Mouse (Mus musculus): ENCODE results near the gene Tpi1. TPM values are rescaled to one million over a fixed set of nuclear protein-coding genes. Genes with fewer than 3 reads are reported as not detected.

The Tpi1 gene
- polyA plus RNA-seq, 1 experiment from 2014 or later: 343 TPM

DNA sequence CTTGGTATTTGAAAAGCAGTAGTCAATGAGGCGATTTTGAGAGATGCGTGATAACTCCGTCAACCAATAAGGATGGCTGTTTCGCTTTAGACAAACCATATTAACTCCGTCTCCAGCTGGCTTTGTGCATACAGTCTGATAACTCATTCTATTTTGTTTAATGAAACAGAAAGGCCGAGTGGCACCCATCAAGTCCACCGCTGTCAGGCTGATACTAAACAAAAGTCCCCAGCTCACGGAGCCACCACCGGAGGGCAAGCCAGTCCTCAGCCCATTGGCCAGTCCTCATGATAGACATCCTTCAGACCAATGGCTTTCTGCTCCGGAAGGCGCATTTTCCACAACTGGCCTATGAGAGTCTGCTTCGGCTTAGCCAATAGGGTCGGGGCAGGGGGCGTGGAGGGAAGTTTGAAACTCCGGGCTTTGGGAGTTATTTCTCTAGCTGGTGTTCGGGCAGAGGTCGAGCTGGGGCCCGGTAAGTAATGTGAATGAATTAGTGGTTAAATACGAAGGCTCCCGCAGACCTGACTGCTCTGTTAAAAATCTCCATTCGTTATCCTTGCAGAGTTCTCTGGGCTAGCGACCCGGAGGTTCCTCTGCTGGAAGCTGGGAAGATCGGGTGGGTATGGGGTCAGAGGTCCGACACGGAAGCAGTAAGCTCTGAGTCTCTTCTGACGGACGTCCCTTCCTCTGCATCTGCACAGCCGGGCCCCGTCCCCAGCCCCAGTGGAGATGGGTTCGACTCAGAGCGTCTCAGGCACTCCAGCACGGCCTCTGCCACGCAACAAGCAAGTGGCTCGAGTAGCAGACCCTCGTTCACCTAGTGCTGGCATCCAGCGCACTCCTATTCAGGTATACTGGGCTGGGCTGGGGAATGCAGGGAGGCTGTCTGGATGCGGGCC, 16.0 kb upstream of the Tpi1 start:
- Histone ChIP-seq H3K9ac (replicated peaks) (peak overlapping the region; percentile 69), H3K9me3 (no peaks in the 10 kb centered on the region), H3K4me2 (replicated peaks) (peak overlapping the region; percentile 89), H3K4me1 (replicated peaks) (peaks cover 35% of the 10 kb centered on the region), H3K27ac (peak overlapping the region; percentile 92), H3K36me3 (peaks cover 32% of the 10 kb centered on the region), H3K4me3 (replicated peaks) (peak overlapping the region; percentile 51), H3K27me3 (no peaks in the 10 kb centered on the region)
- ATAC-seq: peak; percentile 84
- WGBS: under 1% methylated on average over 38 of the region's 38 CpGs

DNA sequence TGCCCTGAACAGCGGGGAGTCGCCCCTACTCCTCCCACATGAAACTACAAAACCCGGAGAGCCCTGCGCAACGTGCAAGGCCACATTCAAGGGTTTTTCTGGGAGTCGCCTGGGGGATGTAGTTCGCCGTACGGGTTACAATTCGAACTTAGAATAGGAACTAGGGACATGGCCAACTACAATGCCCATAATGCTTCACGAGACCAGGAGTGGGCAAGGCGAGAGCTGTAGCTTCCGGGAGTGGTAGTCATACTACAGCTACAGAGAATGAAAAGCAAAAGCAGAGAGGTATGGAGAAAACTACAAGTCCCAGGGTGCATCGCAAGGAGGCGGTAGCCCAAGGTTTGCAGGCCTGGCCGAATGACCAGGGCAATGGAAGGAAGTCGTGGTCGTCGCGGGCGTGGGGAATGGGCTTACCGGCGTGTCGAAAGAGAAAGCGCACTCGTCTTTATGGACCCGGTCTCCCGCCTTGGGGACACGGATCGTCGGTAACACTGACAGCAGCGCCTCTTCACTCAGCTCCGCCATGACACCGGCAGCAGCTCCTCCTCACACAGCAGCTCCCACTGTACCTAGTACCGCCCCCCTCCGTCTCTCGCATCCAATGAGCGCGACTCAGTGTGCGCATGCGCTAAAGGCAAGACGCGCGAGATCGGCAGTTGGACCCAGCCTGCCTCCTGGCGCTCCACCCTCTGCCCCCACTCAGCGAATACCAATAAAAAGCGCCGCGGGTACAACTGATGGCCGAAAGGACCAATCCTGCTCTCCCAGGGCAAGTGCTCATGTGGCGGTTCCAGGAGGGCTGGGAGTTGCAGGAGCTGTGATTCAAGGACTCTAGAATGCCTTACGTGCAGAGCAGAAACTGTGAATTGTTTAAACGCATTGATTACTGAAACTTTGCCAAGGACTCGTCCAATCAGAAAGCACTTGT, 15.0 kb upstream of the Tpi1 start, which contains the start of the genes Usp5 and Cdca3:
Usp5 (minus strand) TSS at position 617 of the 931 bp plus-strand sequence.
Cdca3 (plus strand) TSS at position 680 of the 931 bp plus-strand sequence.
- Histone ChIP-seq H3K36me3 (peaks cover 37% of the 10 kb centered on the region), H3K4me3 (replicated peaks) (peak within 1 kb of the TSS; percentile 51), H3K4me2 (replicated peaks) (peak within 1 kb of the TSS; percentile 89), H3K27ac (peak within 1 kb of the TSS; percentile 92), H3K9ac (replicated peaks) (peak within 1 kb of the TSS; percentile 72), H3K4me1 (replicated peaks) (peaks cover 35% of the 10 kb centered on the region), H3K27me3 (no peaks in the 10 kb centered on the region), H3K9me3 (no peaks in the 10 kb centered on the region)
- peak; percentile 97 for ATAC-seq
- under 1% methylated on average over 55 of the region's 55 CpGs for WGBS

DNA sequence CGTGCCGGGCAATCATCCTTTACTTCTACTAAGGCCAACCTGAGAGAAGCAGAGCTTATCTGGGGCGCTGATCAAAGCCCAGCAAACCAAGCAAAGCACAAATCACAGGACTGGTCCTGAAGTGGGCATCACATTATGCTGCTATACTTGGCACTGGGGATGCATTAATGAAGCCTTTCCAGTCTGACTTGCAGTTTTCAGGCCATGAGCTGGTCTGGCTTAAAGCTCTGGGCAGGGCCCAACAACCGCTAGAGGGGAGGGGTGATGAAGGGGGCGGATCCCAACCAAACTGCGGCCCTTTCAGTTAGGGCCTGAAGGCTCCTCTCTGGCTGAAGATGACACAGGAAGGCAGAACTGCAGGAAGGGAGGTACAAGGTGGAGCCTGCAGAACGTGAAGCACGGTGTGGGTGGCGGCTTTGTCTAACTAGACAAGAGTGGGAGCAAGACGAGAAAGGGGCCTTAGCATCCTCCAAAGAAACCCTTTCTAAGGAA, 14.1 kb upstream of the Tpi1 start:
- Histone ChIP-seq H3K4me1 (replicated peaks) (peaks cover 32% of the 10 kb centered on the region), H3K9ac (replicated peaks) (peak overlapping the region; percentile 72), H3K9me3 (no peaks in the 10 kb centered on the region), H3K27me3 (no peaks in the 10 kb centered on the region), H3K27ac (peak overlapping the region; percentile 68), H3K4me2 (replicated peaks) (peak overlapping the region; percentile 89), H3K36me3 (peaks cover 45% of the 10 kb centered on the region), H3K4me3 (replicated peaks) (peak overlapping the region; percentile 51)
- 22% methylated on average over 10 of the region's 10 CpGs for WGBS
- ATAC-seq: no peak

DNA sequence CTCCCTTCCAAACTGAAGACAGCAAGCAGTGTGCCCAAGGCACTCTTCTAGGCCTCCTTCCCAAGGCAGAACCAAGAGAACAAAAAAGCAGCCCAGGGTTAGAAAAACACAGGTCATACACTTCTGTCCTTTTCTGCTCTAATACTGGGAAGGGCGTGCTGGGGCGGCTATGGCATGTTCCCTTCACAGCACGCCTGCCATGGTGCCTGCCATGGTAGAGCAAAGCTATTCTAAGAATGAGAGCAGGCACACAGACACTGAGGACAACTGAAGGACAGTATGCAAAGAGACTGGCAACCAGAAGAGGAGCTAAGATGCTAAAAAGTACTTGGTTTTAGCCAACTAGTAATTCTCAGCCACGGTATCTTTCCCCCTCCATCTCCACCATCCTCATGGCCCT, 8.0 kb upstream of the Tpi1 start:
- H3K27me3 ChIP-seq: no peaks in the 10 kb centered on the region
- no peak overlapping the region for H3K27ac ChIP-seq
- H3K4me2 ChIP-seq (replicated peaks): no peak overlapping the region
- H3K9me3 ChIP-seq: no peaks in the 10 kb centered on the region
- no peaks in the 10 kb centered on the region for H3K4me1 ChIP-seq (replicated peaks)
- WGBS: 96% methylated on average over 4 of the region's 4 CpGs
- H3K4me3 ChIP-seq (replicated peaks): no peak overlapping the region
- H3K36me3 ChIP-seq: peaks cover 99% of the 10 kb centered on the region
- ATAC-seq: no peak
- H3K9ac ChIP-seq (replicated peaks): no peak overlapping the region

DNA sequence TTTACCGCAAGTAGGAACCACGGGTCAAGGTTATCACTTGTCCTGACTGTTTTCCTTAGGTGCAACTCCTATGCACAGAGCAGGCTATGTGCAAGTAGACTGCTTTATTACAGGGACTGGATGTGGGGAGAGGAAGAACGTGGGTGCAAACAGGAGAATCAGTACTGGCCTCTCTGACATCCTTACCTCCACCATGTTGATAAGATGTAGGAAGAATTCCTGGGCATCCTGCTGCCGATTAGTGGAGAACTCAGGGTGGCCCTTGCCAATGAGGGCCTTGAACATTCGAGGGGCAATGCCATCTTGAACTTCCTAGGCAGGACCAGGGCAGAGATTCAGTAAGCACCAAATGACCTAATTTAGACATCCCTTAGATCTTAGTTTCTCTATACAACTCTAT, 6.8 kb upstream of the Tpi1 start:
- Histone ChIP-seq H3K4me1 (replicated peaks) (no peaks in the 10 kb centered on the region), H3K27ac (no peak overlapping the region), H3K4me2 (replicated peaks) (no peak overlapping the region), H3K27me3 (no peaks in the 10 kb centered on the region), H3K4me3 (replicated peaks) (no peak overlapping the region), H3K9me3 (no peaks in the 10 kb centered on the region), H3K36me3 (peaks cover 100% of the 10 kb centered on the region), H3K9ac (replicated peaks) (no peak overlapping the region)
- 93% methylated on average over 5 of the region's 5 CpGs for WGBS
- ATAC-seq: no peak

DNA sequence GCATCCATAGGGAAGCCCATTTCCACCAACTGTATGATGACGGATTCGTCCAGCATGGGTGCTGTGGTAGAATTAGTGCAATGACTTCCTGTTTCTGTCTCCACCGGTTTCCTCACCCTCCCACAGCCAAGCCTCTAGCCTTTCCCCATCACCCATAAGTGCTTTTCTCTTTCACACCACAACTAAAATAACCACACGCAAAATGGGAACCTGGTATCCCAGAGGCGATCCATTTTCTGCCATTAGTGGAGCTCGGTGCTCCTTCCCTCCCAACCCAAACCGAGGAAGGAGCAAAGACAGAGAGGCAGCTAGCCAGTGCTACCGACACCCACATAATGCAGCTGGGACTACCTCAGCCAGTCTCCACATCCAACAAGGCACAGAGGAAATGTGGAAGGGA, 3.9 kb upstream of the Tpi1 start:
- WGBS: 92% methylated on average over 8 of the region's 8 CpGs

DNA sequence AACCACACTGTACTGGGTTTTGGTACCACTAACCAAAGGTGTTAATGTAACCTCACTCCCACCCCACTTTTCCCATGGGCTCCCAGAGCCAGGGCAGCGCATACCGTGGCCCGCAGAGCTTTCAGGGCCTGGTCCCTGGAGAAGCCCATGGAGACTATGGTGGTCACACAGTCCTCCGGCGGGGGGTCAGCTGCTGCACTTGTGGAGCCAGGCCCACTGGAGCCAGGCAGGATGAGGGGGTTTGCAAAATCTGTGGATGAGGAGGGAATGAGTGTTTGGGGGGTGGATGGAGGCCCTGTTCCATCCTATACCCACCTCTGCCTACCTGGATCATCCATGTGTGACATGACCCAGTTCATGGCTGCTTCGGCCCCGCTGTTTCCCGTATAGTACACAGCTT, 3.5 kb upstream of the Tpi1 start:
- peaks cover 23% of the 10 kb centered on the region for H3K4me1 ChIP-seq (replicated peaks)
- no peak for ATAC-seq
- WGBS: 96% methylated on average over 8 of the region's 8 CpGs
- H3K27me3 ChIP-seq: no peaks in the 10 kb centered on the region
- peaks cover 78% of the 10 kb centered on the region for H3K36me3 ChIP-seq
- no peaks in the 10 kb centered on the region for H3K9me3 ChIP-seq
- H3K9ac ChIP-seq (replicated peaks): no peak overlapping the region
- H3K27ac ChIP-seq: no peak overlapping the region
- no peak overlapping the region for H3K4me2 ChIP-seq (replicated peaks)
- no peak overlapping the region for H3K4me3 ChIP-seq (replicated peaks)

More for the DNA sequence above, 3.9 kb upstream of the Tpi1 start:
- H3K27me3 ChIP-seq: no peaks in the 10 kb centered on the region
- no peak overlapping the region for H3K27ac ChIP-seq
- H3K36me3 ChIP-seq: peaks cover 82% of the 10 kb centered on the region
- H3K9ac ChIP-seq (replicated peaks): no peak overlapping the region
- H3K4me3 ChIP-seq (replicated peaks): no peak overlapping the region
- H3K9me3 ChIP-seq: no peaks in the 10 kb centered on the region
- H3K4me1 ChIP-seq (replicated peaks): peaks cover 19% of the 10 kb centered on the region
- H3K4me2 ChIP-seq (replicated peaks): no peak overlapping the region
- no peak for ATAC-seq

DNA sequence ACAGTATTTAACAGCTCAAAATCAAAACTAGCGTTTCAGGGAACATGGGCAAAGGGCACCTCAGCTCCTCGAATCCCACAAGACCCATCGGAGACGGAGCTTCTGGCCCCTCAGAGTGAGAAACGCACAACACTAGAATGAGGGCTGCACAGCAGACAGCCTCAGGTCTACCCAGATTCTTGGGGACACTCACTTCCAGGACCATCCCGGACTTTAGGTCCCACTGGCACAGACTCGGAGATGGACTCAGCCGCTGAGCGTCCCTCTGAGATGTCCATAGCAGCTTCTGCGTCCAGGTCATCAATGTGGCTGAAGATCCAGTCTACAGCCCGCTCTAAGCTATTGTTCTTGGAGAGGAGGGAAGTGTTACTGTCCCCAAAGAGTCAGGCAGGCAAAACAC, 3.0 kb upstream of the Tpi1 start:
- H3K27ac ChIP-seq: no peak overlapping the region
- peaks cover 78% of the 10 kb centered on the region for H3K36me3 ChIP-seq
- no peak for ATAC-seq
- H3K27me3 ChIP-seq: no peaks in the 10 kb centered on the region
- H3K4me2 ChIP-seq (replicated peaks): no peak overlapping the region
- peaks cover 28% of the 10 kb centered on the region for H3K4me1 ChIP-seq (replicated peaks)
- no peaks in the 10 kb centered on the region for H3K9me3 ChIP-seq
- H3K4me3 ChIP-seq (replicated peaks): no peak overlapping the region
- H3K9ac ChIP-seq (replicated peaks): no peak overlapping the region
- WGBS: 96% methylated on average over 11 of the region's 11 CpGs

DNA sequence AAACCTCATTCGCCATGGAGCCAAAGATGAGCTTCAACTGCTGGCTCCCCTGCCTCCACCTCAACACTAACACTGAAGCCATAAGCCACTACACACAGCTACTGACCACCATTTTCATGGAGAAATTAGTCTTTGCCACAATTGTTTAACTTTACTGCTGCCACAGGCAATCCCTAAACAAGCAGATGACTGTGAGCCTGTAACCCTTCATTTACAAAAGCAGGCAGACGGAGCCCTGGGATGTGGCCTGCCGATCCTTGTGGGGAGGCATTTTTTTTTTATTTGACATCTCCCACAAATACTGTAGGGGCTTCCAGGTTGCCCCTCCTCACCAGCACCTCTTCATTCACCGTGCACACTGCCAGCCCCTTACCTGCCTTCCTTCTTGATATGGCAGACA, 2.5 kb upstream of the Tpi1 start:
- H3K9ac ChIP-seq (replicated peaks): no peak overlapping the region
- no peak overlapping the region for H3K27ac ChIP-seq
- H3K4me2 ChIP-seq (replicated peaks): no peak overlapping the region
- no peaks in the 10 kb centered on the region for H3K9me3 ChIP-seq
- 96% methylated on average over 4 of the region's 4 CpGs for WGBS
- peaks cover 32% of the 10 kb centered on the region for H3K4me1 ChIP-seq (replicated peaks)
- no peaks in the 10 kb centered on the region for H3K27me3 ChIP-seq
- no peak overlapping the region for H3K4me3 ChIP-seq (replicated peaks)
- no peak for ATAC-seq
- peaks cover 78% of the 10 kb centered on the region for H3K36me3 ChIP-seq

DNA sequence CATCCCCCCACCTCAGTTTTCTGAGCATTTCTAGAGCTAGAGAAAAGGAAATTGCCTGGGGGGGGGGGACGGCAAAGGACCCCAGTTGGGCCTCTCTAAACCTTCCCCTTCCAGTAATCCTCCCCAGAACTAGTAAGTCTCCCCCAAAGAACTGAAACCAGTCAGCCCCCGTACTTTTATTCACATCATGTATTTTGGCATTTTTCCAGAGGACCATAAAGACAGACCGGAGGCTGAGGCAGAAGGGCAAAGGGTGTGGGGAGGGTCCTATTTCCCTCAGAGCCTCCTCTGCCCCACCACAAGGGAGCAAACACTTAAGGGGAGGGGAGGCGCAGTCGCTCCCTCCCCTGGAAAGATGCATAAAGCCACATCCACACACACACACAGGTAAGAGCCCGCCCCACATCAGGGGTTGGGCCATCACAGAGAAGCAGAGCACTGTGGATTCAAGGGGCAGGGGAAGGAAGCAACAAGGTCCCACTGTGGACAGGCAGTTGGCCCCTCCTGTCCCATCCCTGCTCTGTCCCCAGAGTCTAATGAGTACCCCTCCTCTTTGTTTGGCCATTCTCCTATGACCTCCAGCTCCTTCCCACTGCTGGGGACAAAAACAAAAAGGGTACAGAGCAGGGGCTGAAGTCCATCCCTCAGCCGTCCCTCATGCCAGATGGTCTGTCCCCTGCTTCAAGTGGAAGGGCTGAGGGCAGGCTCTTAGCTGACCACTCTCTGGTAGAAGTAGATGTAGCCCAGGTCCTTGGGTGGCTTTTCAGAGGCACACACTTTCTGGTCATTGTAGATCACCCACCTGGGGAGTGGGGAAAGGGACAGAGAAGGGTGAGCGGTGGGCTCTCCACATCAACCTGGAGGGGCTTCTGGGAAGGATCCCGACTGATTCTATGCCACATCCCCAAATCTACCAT, 1.0 kb upstream of the Tpi1 start:
- H3K27ac ChIP-seq: peak overlapping the region; percentile 30; the same call in 1 of the 2 replicates
- no peaks in the 10 kb centered on the region for H3K27me3 ChIP-seq
- 64% methylated on average over 9 of the region's 9 CpGs for WGBS
- H3K9me3 ChIP-seq: no peaks in the 10 kb centered on the region
- peaks cover 36% of the 10 kb centered on the region for H3K4me1 ChIP-seq (replicated peaks)
- ATAC-seq: no peak
- no peak overlapping the region for H3K4me2 ChIP-seq (replicated peaks)
- no peak overlapping the region for H3K4me3 ChIP-seq (replicated peaks)
- no peak overlapping the region for H3K9ac ChIP-seq (replicated peaks)
- peaks cover 67% of the 10 kb centered on the region for H3K36me3 ChIP-seq

DNA sequence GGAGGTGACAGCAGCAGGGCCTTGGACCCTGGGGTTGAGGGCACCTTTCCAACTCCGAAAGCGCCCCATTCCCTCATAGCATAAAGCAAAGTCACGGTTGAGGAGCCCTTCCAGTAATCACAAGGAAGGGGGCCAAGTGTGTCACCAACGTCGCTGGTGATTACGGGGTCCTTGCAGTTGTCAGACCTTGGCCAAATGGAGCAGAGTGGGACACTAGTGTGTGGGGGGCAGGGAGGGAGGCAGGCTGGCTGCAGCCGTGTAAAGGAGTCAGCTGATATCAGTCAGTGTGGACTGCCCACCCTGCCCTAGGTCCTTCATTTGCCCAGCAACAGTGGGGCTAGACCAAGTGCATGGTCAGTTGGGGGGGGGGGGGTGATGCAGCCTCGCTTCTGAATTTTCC, 352 bp upstream of the Tpi1 start:
- Histone ChIP-seq H3K9me3 (no peaks in the 10 kb centered on the region), H3K36me3 (peaks cover 61% of the 10 kb centered on the region), H3K27ac (peak overlapping the region; percentile 83), H3K27me3 (no peaks in the 10 kb centered on the region), H3K4me3 (replicated peaks) (peak overlapping the region; percentile 63), H3K9ac (replicated peaks) (peak overlapping the region; percentile 80; the same call in 1 of the 2 replicates), H3K4me1 (replicated peaks) (peaks cover 43% of the 10 kb centered on the region), H3K4me2 (replicated peaks) (peak overlapping the region; percentile 88)
- 39% methylated on average over 8 of the region's 8 CpGs for WGBS
- peak; percentile 62 for ATAC-seq

Measured in midbrain, embryonic 13.5 days (tissue).